Mouse (Mus musculus): ENCODE results near the gene Zbtb48. TPM values are rescaled to one million over a fixed set of nuclear protein-coding genes. Genes with fewer than 3 reads are reported as not detected.
A peak's percentile ranks its signal among the peaks of the same experiment; 100 is the strongest.
"Not testable (repeated sequence)": the region's sequence is repeated elsewhere in the genome, so short reads cannot be mapped to it uniquely, and the experiment has no call there.

Zbtb48 gene
- total RNA-seq, 1 experiment from 2014 or later: 9.0 TPM

DNA sequence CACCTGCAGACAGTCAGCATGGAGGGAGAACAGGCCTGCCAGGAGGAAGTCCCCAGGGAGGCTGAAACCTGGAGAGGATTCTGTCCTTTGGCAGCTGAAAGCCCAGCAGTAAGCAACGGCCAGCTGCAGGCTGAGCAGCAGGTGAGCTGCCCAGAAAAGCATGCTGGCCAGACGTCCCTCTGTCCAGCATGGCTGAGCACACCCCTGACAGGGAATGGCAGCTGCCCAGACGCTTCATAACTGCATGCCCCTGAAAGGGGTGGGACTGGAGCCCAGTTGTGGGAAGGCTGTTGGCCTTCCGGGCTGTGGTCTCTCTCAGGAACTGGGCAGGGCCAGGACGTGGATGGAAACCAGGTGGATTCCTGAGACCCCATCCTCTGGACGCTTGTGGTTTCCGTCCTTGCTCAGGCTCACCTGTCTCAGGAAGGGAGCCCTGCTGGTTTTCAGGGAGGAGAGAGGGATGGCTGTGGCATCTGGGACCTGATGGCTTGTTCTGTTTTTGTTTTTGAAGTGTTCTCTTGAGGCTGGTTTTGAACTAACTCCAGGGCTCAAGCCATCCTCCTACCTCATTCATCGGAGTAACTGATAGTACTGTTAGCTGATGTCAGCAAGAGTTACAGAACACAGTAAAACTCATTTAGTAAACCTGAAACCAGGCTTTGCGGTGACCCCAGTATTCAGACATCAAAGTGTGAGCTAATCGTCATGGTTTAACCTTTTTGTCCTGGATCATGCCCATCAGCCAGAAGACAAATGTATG, 10.9 kb upstream of the Zbtb48 start, which contains the start of gene Tas1r1:
TSS of gene Tas1r1 (minus strand) at position 344 of the 760 bp plus-strand sequence.
- ATAC-seq (replicated peaks in 1 of 2; ENCODE audit: insufficient read depth in 1 of 2, low FRiP score in 2 of 2, low TSS enrichment in 1 of 2, low read depth in 1 of 2, poor library complexity in 2 of 2, severe bottlenecking in 2 of 2): peak; percentile 44 to 52; a peak in 2 of 4 replicates

GRCm38 (mm10) chr4:152036464-152036863, 9.0 kb upstream of the Zbtb48 start:
- ATAC-seq (replicated peaks in 1 of 2; ENCODE audit: insufficient read depth in 1 of 2, low FRiP score in 2 of 2, low TSS enrichment in 1 of 2, low read depth in 1 of 2, poor library complexity in 2 of 2, severe bottlenecking in 2 of 2): not testable (repeated sequence)

DNA sequence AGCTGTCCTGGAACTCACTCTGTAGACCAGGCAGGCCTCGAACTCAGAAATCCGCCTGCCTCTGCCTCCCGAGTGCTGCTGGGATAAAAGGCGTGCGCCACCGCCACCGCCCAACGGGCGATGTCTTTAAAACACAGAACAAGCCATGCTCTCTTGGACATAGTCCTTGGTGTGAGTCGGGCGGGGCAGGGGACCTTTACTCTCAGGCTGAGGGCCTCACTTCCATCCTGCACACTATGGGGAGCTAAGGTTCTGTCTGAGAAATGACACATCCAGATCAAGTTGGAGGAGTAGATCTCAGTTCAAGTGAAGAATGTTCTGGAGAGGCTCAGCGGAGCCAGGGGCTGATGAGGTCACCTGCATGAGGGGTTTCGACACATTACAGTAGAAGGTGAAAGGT, 5.5 kb upstream of the Zbtb48 start:
- no peak for ATAC-seq (replicated peaks in 1 of 2; ENCODE audit: insufficient read depth in 1 of 2, low FRiP score in 2 of 2, low TSS enrichment in 1 of 2, low read depth in 1 of 2, poor library complexity in 2 of 2, severe bottlenecking in 2 of 2)

DNA sequence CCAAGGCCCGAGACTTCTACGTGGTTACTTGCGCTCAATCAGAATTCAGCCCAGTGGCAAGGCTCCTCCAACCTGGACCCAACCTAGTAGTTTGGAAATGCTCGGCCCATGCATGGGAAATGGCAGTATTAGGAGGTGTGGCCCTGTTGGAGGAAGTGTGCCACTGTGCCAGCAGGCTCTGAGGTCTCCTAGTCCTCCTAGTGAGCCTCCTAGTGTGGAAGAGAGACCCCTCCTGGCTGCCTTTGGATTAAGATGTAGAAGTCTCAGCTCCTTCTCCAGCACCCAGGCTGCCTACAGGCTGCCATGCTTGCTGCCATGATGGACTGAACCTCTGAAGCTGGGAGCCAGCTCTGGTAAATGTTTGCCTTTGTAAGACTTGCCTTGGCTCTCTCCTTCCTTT, 2.5 kb upstream of the Zbtb48 start:
- peak; percentile 9 to 26; a peak in 2 of 4 replicates for ATAC-seq (replicated peaks in 1 of 2; ENCODE audit: insufficient read depth in 1 of 2, low FRiP score in 2 of 2, low TSS enrichment in 1 of 2, low read depth in 1 of 2, poor library complexity in 2 of 2, severe bottlenecking in 2 of 2)

DNA sequence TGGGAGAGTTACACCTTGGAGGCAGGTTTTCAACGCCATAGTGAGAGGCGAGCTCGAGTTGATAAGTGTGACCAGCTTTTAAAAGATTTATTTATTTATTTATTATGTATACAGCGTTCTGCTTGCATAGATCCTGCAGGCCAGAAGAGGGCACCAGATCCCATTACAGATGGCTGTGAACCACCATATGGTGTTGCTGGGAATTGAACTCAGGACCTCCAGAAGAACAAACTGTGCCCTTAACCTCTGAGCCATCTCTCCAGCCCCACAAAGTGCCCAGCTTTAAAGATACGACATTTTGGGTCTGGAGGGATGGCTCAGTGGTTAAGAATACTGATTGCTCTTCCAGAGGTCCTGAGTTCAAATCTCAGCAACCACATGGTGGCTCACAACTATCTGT, 1.6 kb upstream of the Zbtb48 start:
- ATAC-seq (replicated peaks in 1 of 2; ENCODE audit: insufficient read depth in 1 of 2, low FRiP score in 2 of 2, low TSS enrichment in 1 of 2, low read depth in 1 of 2, poor library complexity in 2 of 2, severe bottlenecking in 2 of 2): no peak

DNA sequence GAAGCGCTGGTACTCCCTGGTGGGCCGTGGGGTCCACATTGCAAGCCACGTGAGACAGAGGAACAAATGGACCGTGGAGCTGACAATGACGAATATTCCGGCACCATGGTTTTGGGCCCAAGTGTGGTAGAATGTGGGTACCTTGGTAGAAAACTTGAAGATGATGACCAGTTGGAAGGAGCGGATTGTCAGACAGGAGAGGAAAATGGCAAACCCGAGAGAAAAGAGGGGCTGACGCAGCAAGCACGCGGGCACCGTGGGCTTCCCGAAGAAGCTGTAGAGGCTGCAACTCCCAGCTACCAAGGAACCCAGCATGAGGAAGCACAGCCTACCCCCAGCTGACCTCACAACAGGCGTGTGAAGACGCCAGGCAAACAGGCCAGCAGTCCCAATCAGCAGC, 985 bp upstream of the Zbtb48 start:
- ATAC-seq (replicated peaks in 1 of 2; ENCODE audit: insufficient read depth in 1 of 2, low FRiP score in 2 of 2, low TSS enrichment in 1 of 2, low read depth in 1 of 2, poor library complexity in 2 of 2, severe bottlenecking in 2 of 2): no peak

DNA sequence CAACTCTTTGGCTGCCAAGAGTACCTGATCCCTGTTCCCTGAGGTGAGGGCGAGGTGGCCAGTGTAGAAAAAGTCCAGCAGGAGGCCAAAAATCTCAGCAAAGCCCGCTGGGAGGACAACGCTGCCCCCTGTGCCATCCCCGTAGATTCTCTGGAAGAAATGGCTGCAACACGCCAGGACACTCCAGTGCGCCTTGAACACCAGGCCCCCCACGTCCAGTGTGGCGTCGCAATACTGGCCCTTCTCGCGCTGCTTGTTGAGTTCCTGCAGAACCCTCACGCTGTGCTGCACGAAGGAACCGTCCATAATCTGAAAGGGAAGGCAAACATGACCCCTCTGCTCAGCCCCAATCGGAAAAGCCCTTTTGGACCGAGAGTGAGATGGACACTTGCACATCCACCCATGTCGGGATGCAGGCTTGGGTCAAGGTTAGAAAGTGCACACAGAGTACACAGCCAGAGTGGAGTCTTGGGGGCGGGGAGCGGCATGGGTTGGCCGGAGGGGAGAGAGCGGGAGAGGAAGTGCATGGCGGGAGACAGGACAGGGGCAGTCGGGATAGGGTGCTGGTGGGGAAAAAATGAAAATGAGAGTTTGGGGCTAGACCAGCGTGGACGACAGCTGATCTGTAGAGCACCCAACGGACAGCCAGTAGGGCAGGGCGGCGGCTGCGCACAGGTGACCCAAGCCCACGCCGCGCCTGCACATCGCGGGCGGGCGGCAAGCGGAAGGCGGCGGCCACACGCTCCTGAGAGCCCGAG, 541 bp downstream of the Zbtb48 start:
- ATAC-seq (replicated peaks in 1 of 2; ENCODE audit: insufficient read depth in 1 of 2, low FRiP score in 2 of 2, low TSS enrichment in 1 of 2, low read depth in 1 of 2, poor library complexity in 2 of 2, severe bottlenecking in 2 of 2): peak in 1 of 2 experiments; percentile 0; a peak in 1 of 4 replicates

DNA sequence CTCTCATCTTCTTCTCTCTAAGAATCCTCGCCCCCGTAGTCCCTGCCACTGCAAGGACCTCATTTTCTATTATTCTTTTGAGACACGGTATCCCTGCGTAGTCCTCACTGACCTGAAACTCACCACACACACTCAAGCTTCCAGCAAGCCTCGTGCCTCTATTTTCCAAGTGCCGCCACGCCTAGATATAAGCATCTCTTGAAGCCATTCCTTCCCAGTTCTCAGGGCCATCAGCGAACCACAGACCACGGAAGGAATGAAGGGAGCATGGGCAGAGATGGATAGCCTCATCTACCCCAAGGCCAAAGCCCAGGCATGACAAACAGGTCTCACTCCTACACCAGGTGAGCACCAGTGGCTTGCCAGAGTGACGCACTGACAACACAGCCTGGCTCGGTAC, 2.9 kb downstream of the Zbtb48 start:
- no peak for ATAC-seq (replicated peaks in 1 of 2; ENCODE audit: insufficient read depth in 1 of 2, low FRiP score in 2 of 2, low TSS enrichment in 1 of 2, low read depth in 1 of 2, poor library complexity in 2 of 2, severe bottlenecking in 2 of 2)

DNA sequence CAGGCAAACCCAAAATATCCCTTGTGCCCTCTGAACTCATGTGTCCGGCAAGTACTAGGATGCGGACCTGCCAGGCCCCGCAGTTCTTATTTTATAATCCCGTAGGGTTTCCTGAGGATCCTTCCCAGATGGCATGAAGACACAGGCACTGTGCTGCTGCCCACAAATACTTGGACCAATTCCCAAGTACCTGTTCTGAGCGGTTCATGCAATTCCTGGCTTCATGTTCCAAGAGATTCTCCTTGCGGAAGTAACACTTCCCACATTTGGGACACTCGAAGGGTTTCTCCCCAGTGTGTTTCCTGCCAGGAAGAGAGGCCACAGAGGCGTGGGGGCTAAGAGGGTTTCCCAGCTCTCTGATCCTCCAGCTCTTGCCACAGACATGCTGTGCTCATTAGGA, 5.0 kb downstream of the Zbtb48 start:
- no peak for ATAC-seq (replicated peaks in 1 of 2; ENCODE audit: insufficient read depth in 1 of 2, low FRiP score in 2 of 2, low TSS enrichment in 1 of 2, low read depth in 1 of 2, poor library complexity in 2 of 2, severe bottlenecking in 2 of 2)

DNA sequence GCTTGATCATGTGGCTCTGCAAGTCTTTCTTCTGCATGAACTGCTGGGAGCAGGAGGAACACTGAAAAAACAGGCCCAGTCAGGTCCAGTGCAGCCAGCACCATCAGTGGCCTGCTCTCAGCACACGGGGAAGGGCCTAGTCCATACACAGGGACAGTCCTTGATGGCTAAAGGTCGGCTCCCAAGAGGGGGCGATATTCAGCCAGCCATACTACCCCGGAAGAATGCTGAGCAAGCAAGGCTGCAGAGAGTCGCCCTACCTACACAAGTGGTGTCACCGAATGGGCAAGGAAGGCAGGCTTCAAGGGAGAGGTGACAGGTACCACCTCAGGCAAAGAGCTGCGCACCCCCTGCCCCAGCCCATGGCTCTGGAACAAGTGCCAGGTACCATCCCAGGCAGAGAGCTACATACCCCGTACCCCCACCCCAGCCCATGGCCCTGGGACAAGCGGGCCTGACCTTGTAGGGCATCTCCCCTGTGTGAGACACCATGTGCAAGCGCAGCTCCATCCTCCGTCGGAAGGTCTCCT, 5.8 kb downstream of the Zbtb48 start:
- ATAC-seq (replicated peaks in 1 of 2; ENCODE audit: insufficient read depth in 1 of 2, low FRiP score in 2 of 2, low TSS enrichment in 1 of 2, low read depth in 1 of 2, poor library complexity in 2 of 2, severe bottlenecking in 2 of 2): no peak

DNA sequence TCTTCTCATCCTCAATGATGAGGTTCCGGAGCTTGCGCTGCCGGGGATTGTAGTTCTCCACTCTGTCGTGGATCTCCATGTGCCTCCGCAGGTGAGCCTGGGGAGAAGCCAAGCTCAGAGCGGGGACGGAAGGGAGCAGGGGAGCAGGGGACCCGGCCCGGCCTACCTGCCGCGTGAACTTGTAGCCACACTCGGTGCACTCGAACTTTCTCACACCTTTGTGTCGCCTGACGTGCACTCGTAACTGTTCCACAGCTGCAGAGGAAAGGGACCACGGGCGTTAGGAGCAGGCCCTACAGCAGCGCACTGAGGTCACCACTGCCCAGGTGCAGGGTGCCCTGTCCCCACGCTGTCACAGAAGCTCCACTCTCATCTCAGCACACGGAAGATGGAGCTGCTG, 7.4 kb downstream of the Zbtb48 start:
- ATAC-seq (replicated peaks in 1 of 2; ENCODE audit: insufficient read depth in 1 of 2, low FRiP score in 2 of 2, low TSS enrichment in 1 of 2, low read depth in 1 of 2, poor library complexity in 2 of 2, severe bottlenecking in 2 of 2): no peak

DNA sequence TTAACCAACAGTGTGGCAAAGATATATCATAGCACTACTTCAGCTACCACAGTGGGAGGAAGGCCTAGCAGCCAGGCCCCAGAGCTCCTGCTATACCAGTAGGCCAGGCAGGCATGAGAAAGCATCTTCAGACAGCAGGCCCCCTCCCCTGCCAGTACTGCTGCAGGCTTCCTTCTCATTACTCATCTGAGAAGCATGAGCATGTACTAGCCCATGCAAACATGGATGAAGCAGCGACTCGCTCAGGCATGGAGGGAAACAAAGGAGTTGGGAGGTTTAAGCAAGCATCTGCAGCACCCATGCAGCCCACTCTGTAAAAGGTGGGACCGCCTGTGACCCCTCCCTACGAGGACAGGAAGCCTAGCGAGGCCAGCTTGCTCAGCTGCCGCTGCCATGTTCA, 8.4 kb downstream of the Zbtb48 start:
- no peak for ATAC-seq (replicated peaks in 1 of 2; ENCODE audit: insufficient read depth in 1 of 2, low FRiP score in 2 of 2, low TSS enrichment in 1 of 2, low read depth in 1 of 2, poor library complexity in 2 of 2, severe bottlenecking in 2 of 2)

DNA sequence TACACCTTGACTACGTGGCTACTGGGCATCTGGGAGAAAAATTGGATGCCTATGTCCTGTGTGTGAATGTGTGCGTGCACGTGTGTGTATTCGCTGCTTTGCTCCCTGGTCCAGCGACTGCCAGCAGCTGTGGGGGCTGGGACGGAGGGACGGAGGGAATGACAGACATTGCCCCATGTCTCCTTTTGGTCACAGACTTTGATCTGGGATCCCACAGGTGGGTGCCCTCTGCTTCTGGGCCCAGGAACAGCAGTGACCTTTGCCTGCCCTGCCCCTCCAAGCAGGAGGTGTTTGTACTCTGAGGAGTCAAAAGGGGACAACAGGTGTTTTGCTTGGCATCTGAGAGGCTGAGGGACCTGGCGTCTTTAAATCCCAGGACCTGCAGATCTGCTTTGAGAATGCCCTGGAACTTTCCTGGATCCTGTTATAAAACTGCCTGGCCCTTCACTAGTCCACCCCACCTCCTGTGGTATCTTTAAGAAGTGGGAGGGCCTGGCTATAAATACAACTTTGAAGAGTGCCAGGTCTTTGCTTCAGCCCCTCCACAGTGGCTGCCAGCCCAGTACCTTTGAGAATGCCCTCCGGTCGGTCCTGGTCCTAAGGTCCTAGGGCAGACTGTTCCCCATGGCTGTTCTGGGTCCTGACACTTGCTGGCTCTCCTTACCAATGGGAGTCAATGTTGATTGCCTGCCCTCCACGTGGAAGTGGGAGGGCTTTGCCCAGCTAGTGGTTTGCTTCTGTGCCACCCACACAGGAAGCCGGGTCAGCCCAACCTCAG, 14.2 kb downstream of the Zbtb48 start:
- peak; percentile 18 to 29; a peak in 2 of 4 replicates for ATAC-seq (replicated peaks in 1 of 2; ENCODE audit: insufficient read depth in 1 of 2, low FRiP score in 2 of 2, low TSS enrichment in 1 of 2, low read depth in 1 of 2, poor library complexity in 2 of 2, severe bottlenecking in 2 of 2)

DNA sequence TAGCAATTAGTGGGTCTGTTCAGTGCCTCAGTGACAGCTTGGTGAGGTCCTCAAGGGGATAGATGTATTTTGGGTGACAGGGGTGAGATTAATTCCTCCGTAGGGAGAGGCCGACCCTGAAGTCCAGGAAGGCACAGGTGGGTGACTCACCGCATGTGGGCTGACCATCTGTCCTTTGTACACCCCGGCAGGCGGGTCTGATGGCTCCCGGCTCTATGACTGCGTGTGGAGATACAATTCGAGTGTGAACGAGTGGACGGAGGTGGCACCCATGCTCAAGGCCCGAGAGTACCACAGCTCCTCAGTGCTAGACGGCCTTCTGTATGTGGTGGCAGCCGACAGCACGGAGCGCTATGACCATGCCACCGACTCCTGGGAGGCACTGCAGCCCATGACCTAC, 15.4 kb downstream of the Zbtb48 start:
- ATAC-seq (replicated peaks in 1 of 2; ENCODE audit: insufficient read depth in 1 of 2, low FRiP score in 2 of 2, low TSS enrichment in 1 of 2, low read depth in 1 of 2, poor library complexity in 2 of 2, severe bottlenecking in 2 of 2): no peak

GRCm38 (mm10) chr4:152011171-152011760, 16.2 kb downstream of the Zbtb48 start:
- no peak for ATAC-seq (replicated peaks in 1 of 2; ENCODE audit: insufficient read depth in 1 of 2, low FRiP score in 2 of 2, low TSS enrichment in 1 of 2, low read depth in 1 of 2, poor library complexity in 2 of 2, severe bottlenecking in 2 of 2)

GRCm38 (mm10) chr4:152010707-152011134, 16.8 kb downstream of the Zbtb48 start:
- ATAC-seq (replicated peaks in 1 of 2; ENCODE audit: insufficient read depth in 1 of 2, low FRiP score in 2 of 2, low TSS enrichment in 1 of 2, low read depth in 1 of 2, poor library complexity in 2 of 2, severe bottlenecking in 2 of 2): 0 out of 4 replicates have a peak, but pooled peaks of 1 of the 2 experiments have one; percentile 2

DNA sequence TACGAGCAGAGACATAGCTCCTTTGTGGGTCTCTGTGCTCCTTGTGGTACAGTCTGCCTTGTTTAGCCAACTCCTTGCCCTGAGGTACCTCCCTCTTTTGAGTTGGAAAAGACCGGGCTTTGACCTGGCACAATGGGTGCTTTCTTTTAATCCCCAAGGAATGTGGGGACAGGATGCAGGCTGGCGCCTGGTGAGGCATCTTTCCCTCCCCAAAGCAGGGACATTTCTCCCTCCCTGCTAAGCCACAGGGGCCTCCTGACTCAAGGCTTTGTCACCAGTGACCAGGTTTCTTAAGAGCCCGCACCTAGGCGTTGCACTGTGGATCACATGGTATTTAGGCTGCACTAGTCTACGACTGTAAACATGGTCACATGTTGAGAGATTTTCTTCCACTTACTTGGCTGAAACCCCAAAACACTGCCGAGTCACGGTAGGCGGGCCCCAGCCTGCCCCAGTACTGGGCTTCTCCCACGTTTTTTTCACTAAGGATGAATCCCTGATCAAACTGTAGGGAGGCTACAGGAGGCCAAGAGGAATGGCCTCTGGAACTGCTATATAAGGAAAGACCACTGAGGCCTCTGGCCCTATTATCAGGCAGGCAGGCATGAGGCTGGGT, 17.3 kb downstream of the Zbtb48 start:
- ATAC-seq (replicated peaks in 1 of 2; ENCODE audit: insufficient read depth in 1 of 2, low FRiP score in 2 of 2, low TSS enrichment in 1 of 2, low read depth in 1 of 2, poor library complexity in 2 of 2, severe bottlenecking in 2 of 2): peak; percentile 37 to 65

Data from hematopoietic stem cell, adult 5-6 weeks (primary cell).